ENCODE assay signal across 13 mouse cellular contexts in the genomic region with DNA sequence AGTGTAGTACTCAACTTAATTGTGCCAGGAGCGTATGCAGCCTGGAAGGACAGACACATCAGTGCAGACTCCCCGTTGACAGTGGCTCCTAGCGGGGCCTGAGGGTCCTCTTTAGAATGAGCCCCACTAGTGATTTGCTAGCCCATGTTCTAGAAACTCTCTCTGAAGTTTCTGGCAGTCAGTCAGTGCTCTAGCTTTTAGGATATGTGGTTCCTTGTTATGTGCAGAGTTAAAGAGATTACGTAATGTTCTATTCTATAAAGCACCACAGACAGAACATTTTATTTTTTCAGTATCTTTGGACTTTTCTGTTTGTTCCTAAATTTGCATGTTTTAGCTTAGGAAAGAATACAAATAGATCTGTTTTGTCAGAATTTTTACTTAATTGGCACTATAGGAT.
"Had no signal": no experiment of that assay in that cellular context is flagged by ENCODE, and none has a peak within 500 bp of the region (broad histone marks: within the 10 kb centered on the region; RNA-seq: fewer than 3 reads in every experiment).

No protein-coding gene starts in this region.

- ATAC-seq: midbrain, embryonic 13.5 days; midbrain, embryonic 16.5 days had no signal

- DNase-seq: kidney, adult 2 months; kidney, postnatal 10 days; kidney, postnatal 36 days; liver, embryonic 13.5 days; lung, adult 2 months; lung, postnatal 14 days; retina, postnatal 1 day; right cerebral cortex, postnatal 25 days; spleen, adult 18-20 months; thymus, adult 18-20 months; thymus, postnatal 36 days had no signal
